Mouse (Mus musculus): ENCODE measurements around the gene Rpl6. TPM values are rescaled to one million over a fixed set of nuclear protein-coding genes. Genes with fewer than 3 reads are reported as not detected.

Rpl6 gene
- polyA plus RNA-seq, 1 experiment from 2014 or later = 598 TPM

DNA sequence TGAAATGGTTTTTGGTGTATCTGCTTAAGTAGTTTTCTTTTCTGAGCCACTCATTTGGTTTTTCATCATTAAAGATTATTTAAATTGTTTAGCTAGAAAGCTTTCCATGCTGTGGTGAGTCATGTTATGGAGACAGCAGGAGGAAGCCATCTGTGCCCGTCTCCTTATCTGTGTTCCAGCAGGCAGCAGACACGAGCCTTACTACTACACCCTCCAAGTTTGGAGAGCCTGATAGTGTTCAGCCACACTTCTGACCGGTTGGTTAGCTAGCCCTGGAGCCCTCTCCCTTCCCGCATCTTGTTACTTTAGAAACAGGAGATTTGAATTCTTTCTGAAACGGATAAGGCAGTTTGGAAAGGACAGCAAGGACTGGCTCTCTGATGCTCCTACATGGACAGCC lies 31.9 kb downstream of the Rpl6 start:
- no peak for DNase-seq (ENCODE audit: low spot score)
- WGBS = 86% methylated on average over 5 of the region's 5 CpGs

DNA sequence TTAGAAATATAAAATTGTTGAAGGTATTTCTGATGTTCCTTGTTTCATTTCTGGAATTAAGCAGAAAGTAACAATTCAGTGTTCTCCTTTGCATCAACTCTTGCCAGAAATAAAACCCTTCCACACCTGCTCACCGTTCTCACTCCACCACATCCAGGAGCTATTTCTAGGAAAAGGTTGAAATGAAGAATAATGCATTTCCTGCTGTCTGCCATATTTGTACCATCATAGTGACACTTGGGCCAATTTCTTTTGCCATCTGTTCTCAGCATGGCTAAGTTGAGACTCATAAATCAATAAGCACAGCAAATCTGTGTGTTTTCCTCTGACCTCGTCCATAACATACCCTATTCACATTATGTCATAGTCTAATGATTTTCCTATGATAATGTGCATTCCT lies 33.9 kb downstream of the Rpl6 start:
- Histone ChIP-seq H3K27ac (ENCODE audit: low read depth, low read length) (no peak overlapping the region), H3K36me3 (ENCODE audit: control insufficient read depth, insufficient read depth, low read length) (no peaks in the 10 kb centered on the region), H3K9ac (ENCODE audit: low read length) (no peak overlapping the region), H3K9me3 (ENCODE audit: control insufficient read depth, low read length) (no peaks in the 10 kb centered on the region), H3K4me2 (ENCODE audit: low read depth) (no peak overlapping the region), H3K27me3 (ENCODE audit: control insufficient read depth, insufficient read depth, low read length) (no peaks in the 10 kb centered on the region), H3K4me1 (ENCODE audit: control insufficient read depth, insufficient read depth, low read length) (no peaks in the 10 kb centered on the region), H3K4me3 (ENCODE audit: low read depth, low read length) (no peak overlapping the region)
- ATAC-seq (ENCODE audit: insufficient read depth, low FRiP score, low TSS enrichment) = no peak
- DNase-seq (ENCODE audit: low spot score) = no peak
- 72% methylated on average over 2 of the region's 2 CpGs for WGBS

More for the DNA sequence above, 31.9 kb downstream of the Rpl6 start:
- no peak overlapping the region for H3K27ac ChIP-seq (ENCODE audit: low read depth, low read length)
- H3K27me3 ChIP-seq (ENCODE audit: control insufficient read depth, insufficient read depth, low read length) = no peaks in the 10 kb centered on the region
- H3K9ac ChIP-seq (ENCODE audit: low read length) = no peak overlapping the region
- no peaks in the 10 kb centered on the region for H3K9me3 ChIP-seq (ENCODE audit: control insufficient read depth, low read length)
- no peak overlapping the region for H3K4me3 ChIP-seq (ENCODE audit: low read depth, low read length)
- H3K4me2 ChIP-seq (ENCODE audit: low read depth) = no peak overlapping the region
- no peak for ATAC-seq (ENCODE audit: insufficient read depth, low FRiP score, low TSS enrichment)
- H3K36me3 ChIP-seq (ENCODE audit: control insufficient read depth, insufficient read depth, low read length) = no peaks in the 10 kb centered on the region
- H3K4me1 ChIP-seq (ENCODE audit: control insufficient read depth, insufficient read depth, low read length) = no peaks in the 10 kb centered on the region

DNA sequence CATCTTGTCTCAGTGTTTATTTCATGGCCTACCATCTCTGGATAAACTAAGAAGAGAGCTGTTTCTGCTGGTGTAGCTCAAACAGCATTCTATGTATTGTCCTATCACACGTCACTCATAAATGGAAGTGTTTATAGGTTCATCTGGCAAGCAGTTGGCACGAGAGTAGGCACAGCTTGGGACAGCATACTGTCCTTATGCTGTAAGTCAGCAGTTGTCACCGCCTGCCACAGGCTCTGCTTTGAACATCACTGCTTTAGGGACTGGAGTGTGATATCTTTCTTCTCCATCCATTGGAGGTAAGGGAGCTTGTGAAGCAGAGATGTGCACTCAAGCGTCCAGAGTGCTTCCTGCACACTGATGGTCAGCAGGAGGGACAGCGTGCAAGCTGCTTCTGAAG lies 35.6 kb downstream of the Rpl6 start:
- Histone ChIP-seq H3K4me2 (ENCODE audit: low read depth) (no peak overlapping the region), H3K27ac (ENCODE audit: low read depth, low read length) (no peak overlapping the region), H3K9ac (ENCODE audit: low read length) (no peak overlapping the region), H3K9me3 (ENCODE audit: control insufficient read depth, low read length) (no peaks in the 10 kb centered on the region), H3K4me1 (ENCODE audit: control insufficient read depth, insufficient read depth, low read length) (no peaks in the 10 kb centered on the region), H3K4me3 (ENCODE audit: low read depth, low read length) (no peak overlapping the region), H3K27me3 (ENCODE audit: control insufficient read depth, insufficient read depth, low read length) (no peaks in the 10 kb centered on the region), H3K36me3 (ENCODE audit: control insufficient read depth, insufficient read depth, low read length) (no peaks in the 10 kb centered on the region)
- DNase-seq (ENCODE audit: low spot score) (no peak), ATAC-seq (ENCODE audit: insufficient read depth, low FRiP score, low TSS enrichment) (no peak)
- 85% methylated on average over 5 of the region's 5 CpGs for WGBS

DNA sequence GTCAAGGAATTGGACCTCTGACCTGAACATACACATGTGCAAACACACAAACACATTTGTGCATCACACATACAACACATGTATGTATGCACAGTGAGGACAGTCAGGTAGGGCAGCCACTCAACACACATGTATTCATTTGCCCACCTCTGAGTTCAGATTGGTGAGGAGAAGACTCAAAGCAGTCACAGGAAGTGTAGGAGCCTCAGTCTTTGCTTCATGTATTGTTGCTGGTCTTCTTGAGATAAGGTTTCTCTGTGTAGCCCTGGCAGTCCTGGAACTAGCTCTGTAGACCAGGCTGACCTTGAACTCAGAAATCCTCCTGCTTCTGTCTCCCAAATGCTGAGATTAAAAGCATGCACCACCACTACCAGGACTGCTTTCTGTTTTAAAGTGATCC lies 36.9 kb downstream of the Rpl6 start:
- no peak for DNase-seq (ENCODE audit: low spot score)
- H3K4me2 ChIP-seq (ENCODE audit: low read depth) = no peak overlapping the region
- H3K27me3 ChIP-seq (ENCODE audit: control insufficient read depth, insufficient read depth, low read length) = no peaks in the 10 kb centered on the region
- ATAC-seq (ENCODE audit: insufficient read depth, low FRiP score, low TSS enrichment) = no peak
- H3K9me3 ChIP-seq (ENCODE audit: control insufficient read depth, low read length) = no peaks in the 10 kb centered on the region
- H3K9ac ChIP-seq (ENCODE audit: low read length) = no peak overlapping the region
- no peak overlapping the region for H3K27ac ChIP-seq (ENCODE audit: low read depth, low read length)
- no peak overlapping the region for H3K4me3 ChIP-seq (ENCODE audit: low read depth, low read length)
- no peaks in the 10 kb centered on the region for H3K36me3 ChIP-seq (ENCODE audit: control insufficient read depth, insufficient read depth, low read length)
- H3K4me1 ChIP-seq (ENCODE audit: control insufficient read depth, insufficient read depth, low read length) = no peaks in the 10 kb centered on the region

DNA sequence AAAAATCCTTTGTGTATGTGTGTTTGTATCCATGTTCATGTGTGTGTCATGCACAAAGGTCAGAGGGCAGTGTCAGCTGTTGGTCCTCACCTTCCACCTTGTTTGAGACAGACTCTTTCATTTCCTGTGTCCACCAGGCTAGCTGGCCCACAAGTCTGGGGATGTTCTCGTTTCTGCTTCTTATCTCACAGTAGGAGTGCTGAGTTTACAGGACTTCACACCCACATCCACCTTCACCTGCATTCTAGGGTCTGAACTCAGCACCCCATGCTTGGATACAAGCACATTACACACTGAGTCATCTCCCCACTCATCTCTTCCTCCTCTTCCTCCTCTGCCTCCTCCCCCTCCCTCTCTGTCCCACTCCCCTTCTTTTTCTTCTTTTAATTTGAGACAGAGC lies 38.0 kb downstream of the Rpl6 start:
- WGBS = 35% methylated on average over 1 of the region's 1 CpGs

DNA sequence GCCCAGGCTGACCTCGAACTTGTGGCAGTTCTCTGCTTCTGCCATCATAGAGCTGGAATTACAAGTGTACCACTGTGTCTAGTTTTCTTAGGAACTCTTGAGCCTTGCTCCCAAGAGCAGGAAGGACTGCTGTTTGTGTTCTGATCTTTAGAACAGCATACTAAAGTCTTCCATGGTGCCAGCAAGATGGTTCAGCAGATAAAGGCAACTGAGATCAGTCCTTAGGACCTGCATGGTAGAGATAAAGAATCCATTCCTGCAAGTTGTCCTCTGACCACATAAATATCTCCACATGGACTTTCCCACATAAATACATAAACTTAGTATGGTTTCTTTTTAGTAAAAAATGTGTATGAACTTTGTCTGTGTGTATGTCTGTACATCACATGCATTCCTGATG lies 38.4 kb downstream of the Rpl6 start:
- no peak overlapping the region for H3K4me3 ChIP-seq (ENCODE audit: low read depth, low read length)
- WGBS = 83% methylated on average over 1 of the region's 1 CpGs
- H3K36me3 ChIP-seq (ENCODE audit: control insufficient read depth, insufficient read depth, low read length) = no peaks in the 10 kb centered on the region
- no peak overlapping the region for H3K9ac ChIP-seq (ENCODE audit: low read length)
- no peak overlapping the region for H3K27ac ChIP-seq (ENCODE audit: low read depth, low read length)
- no peaks in the 10 kb centered on the region for H3K9me3 ChIP-seq (ENCODE audit: control insufficient read depth, low read length)
- no peaks in the 10 kb centered on the region for H3K27me3 ChIP-seq (ENCODE audit: control insufficient read depth, insufficient read depth, low read length)
- no peak overlapping the region for H3K4me2 ChIP-seq (ENCODE audit: low read depth)
- DNase-seq (ENCODE audit: low spot score) (no peak), ATAC-seq (ENCODE audit: insufficient read depth, low FRiP score, low TSS enrichment) (no peak)
- no peaks in the 10 kb centered on the region for H3K4me1 ChIP-seq (ENCODE audit: control insufficient read depth, insufficient read depth, low read length)

More for the DNA sequence above, 38.0 kb downstream of the Rpl6 start:
- Histone ChIP-seq H3K4me1 (ENCODE audit: control insufficient read depth, insufficient read depth, low read length) (no peaks in the 10 kb centered on the region), H3K9me3 (ENCODE audit: control insufficient read depth, low read length) (no peaks in the 10 kb centered on the region), H3K9ac (ENCODE audit: low read length) (no peak overlapping the region), H3K4me2 (ENCODE audit: low read depth) (no peak overlapping the region), H3K27ac (ENCODE audit: low read depth, low read length) (no peak overlapping the region), H3K27me3 (ENCODE audit: control insufficient read depth, insufficient read depth, low read length) (no peaks in the 10 kb centered on the region), H3K36me3 (ENCODE audit: control insufficient read depth, insufficient read depth, low read length) (no peaks in the 10 kb centered on the region), H3K4me3 (ENCODE audit: low read depth, low read length) (no peak overlapping the region)
- no peak for ATAC-seq (ENCODE audit: insufficient read depth, low FRiP score, low TSS enrichment)
- no peak for DNase-seq (ENCODE audit: low spot score)

DNA sequence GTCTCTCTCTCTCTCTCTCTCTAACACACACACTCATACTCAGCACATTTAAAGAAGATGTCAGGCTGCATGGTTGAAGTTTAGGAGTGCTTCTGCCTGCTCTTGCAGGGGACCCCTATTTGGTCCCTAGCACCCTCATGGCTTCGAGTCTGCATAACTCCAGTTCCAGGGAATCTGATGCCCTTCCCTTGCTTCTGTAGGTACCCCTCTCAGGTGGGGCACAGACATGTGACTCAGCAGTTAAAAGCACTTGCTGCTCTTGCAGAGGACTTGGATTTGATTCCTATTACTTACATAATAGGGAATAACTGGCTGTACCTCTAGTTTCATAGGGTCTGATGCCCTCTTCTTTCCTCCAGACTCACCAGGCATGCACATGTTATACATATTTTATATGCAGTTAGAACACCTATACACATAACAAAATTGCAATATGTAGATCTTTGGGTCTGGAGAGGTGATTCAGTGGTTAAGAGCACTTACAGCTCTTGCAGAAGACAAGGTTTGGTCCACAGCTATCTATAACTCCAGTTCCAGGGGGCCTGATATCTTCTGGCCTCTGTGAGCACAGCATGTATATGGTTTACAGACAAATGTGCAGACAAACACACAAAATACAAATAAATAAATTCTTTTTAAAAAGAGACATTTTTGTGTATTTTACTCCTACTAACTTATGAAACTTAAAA lies 39.5 kb downstream of the Rpl6 start:
- H3K27ac ChIP-seq (ENCODE audit: low read depth, low read length) = no peak overlapping the region
- H3K27me3 ChIP-seq (ENCODE audit: control insufficient read depth, insufficient read depth, low read length) = no peaks in the 10 kb centered on the region
- ATAC-seq (ENCODE audit: insufficient read depth, low FRiP score, low TSS enrichment) (no peak), DNase-seq (ENCODE audit: low spot score) (no peak)
- 94% methylated on average over 1 of the region's 1 CpGs for WGBS
- no peak overlapping the region for H3K4me2 ChIP-seq (ENCODE audit: low read depth)
- H3K4me1 ChIP-seq (ENCODE audit: control insufficient read depth, insufficient read depth, low read length) = no peaks in the 10 kb centered on the region
- no peak overlapping the region for H3K9ac ChIP-seq (ENCODE audit: low read length)
- H3K4me3 ChIP-seq (ENCODE audit: low read depth, low read length) = no peak overlapping the region
- H3K36me3 ChIP-seq (ENCODE audit: control insufficient read depth, insufficient read depth, low read length) = no peaks in the 10 kb centered on the region
- H3K9me3 ChIP-seq (ENCODE audit: control insufficient read depth, low read length) = no peaks in the 10 kb centered on the region

DNA sequence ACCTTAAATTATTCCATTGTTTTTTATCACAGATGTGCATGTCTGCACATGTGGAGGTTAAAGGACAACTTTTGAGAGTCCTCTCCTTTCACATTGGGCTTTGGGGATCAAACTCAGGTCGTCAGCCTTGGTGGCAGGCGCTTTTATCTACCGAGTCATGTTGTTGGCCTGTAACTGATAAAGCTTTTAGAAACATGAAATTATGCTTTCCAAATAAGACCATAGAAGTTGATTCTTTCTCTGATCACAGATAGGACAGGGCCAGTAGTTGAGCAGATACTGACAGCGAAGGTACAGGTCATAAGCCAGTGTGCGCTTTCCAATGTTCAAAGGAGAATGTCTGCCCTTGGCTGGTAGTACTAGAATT lies 40.1 kb downstream of the Rpl6 start:
- Histone ChIP-seq H3K9me3 (ENCODE audit: control insufficient read depth, low read length) (no peaks in the 10 kb centered on the region), H3K4me3 (ENCODE audit: low read depth, low read length) (no peak overlapping the region), H3K27me3 (ENCODE audit: control insufficient read depth, insufficient read depth, low read length) (no peaks in the 10 kb centered on the region), H3K27ac (ENCODE audit: low read depth, low read length) (no peak overlapping the region), H3K36me3 (ENCODE audit: control insufficient read depth, insufficient read depth, low read length) (no peaks in the 10 kb centered on the region), H3K9ac (ENCODE audit: low read length) (no peak overlapping the region), H3K4me1 (ENCODE audit: control insufficient read depth, insufficient read depth, low read length) (no peaks in the 10 kb centered on the region), H3K4me2 (ENCODE audit: low read depth) (no peak overlapping the region)
- 94% methylated on average over 5 of the region's 5 CpGs for WGBS
- DNase-seq (ENCODE audit: low spot score) (no peak), ATAC-seq (ENCODE audit: insufficient read depth, low FRiP score, low TSS enrichment) (no peak)

DNA sequence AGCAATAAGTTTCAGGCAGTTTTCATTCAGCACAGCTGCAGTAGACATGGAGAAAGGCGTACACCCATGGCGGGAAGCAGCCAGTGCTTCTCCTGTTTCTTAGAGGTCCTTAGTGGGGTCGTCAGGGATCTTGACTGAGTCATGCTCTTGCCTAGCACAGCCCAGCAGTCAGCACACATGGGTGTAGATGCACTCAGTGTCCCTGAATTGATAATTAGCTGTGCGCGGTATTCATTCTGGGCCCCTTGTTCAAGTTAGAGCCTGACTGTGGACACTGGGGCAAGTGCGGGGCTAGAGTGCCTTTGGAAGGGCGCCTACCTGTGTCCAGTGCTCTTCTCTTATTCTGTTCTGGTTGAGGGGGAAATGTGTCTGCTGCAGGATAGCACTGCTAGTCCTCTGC lies 40.9 kb downstream of the Rpl6 start:
- Histone ChIP-seq H3K27ac (ENCODE audit: low read depth, low read length) (no peak overlapping the region), H3K9ac (ENCODE audit: low read length) (no peak overlapping the region), H3K9me3 (ENCODE audit: control insufficient read depth, low read length) (no peaks in the 10 kb centered on the region), H3K36me3 (ENCODE audit: control insufficient read depth, insufficient read depth, low read length) (no peaks in the 10 kb centered on the region), H3K27me3 (ENCODE audit: control insufficient read depth, insufficient read depth, low read length) (no peaks in the 10 kb centered on the region), H3K4me1 (ENCODE audit: control insufficient read depth, insufficient read depth, low read length) (no peaks in the 10 kb centered on the region), H3K4me2 (ENCODE audit: low read depth) (no peak overlapping the region), H3K4me3 (ENCODE audit: low read depth, low read length) (no peak overlapping the region)
- ATAC-seq (ENCODE audit: insufficient read depth, low FRiP score, low TSS enrichment) (no peak), DNase-seq (ENCODE audit: low spot score) (no peak)
- 85% methylated on average over 7 of the region's 7 CpGs for WGBS
